Mouse (Mus musculus) liver, embryonic 13.5 days (tissue): Measurements from ENCODE around the gene Jph3. TPM values are rescaled to one million over a fixed set of nuclear protein-coding genes. Genes with fewer than 3 reads are reported as not detected.

Experiments used
- ATAC-seq: fragments of 200-750 bp; cut with Nextera tagmentation; 2 replicates; pipeline ENCODE4 v1.8.0; 2017; ENCODE audit warnings: low read depth, mild to moderate bottlenecking, moderate number of reproducible peaks, moderate library complexity
- DNase-seq: peaks from one replicate; pipeline ENCODE4 v3.0.0; 2022
- H3K27ac ChIP-seq: fragments of 300-500 bp; sonication (generic); 2 replicates; pipeline ENCODE4 v1.5.1; 2015; ENCODE audit warnings: moderate library complexity, mild to moderate bottlenecking, inconsistent platforms
- H3K27me3 ChIP-seq: fragments of 300-500 bp; sonication (generic); 2 replicates; pipeline ENCODE4 v1.6.1; 2015; ENCODE audit warnings: mild to moderate bottlenecking, inconsistent platforms
- H3K36me3 ChIP-seq: fragments of 300-500 bp; sonication (generic); 2 replicates; pipeline ENCODE4 v1.6.1; 2015; ENCODE audit warnings: mild to moderate bottlenecking, inconsistent platforms
- H3K4me1 ChIP-seq: fragments of 300-500 bp; sonication (generic); replicated peaks from 2 replicates; pipeline ENCODE4 v1.6.1; 2015; ENCODE audit warnings: inconsistent platforms
- H3K4me2 ChIP-seq: fragments of 300-500 bp; sonication (generic); 2 replicates; pipeline ENCODE4 v1.6.1; 2015; ENCODE audit warnings: inconsistent platforms, mild to moderate bottlenecking, moderate library complexity
- H3K4me3 ChIP-seq: fragments of 300-500 bp; sonication (generic); replicated peaks from 2 replicates; pipeline ENCODE4 v1.5.1; 2015; ENCODE audit warnings: mild to moderate bottlenecking, inconsistent platforms
- H3K9ac ChIP-seq: fragments of 300-500 bp; sonication (generic); 2 replicates; pipeline ENCODE4 v1.6.1; 2015; ENCODE audit warnings: mild to moderate bottlenecking, inconsistent platforms
- H3K9me3 ChIP-seq: fragments of 300-500 bp; sonication (generic); replicated peaks from 2 replicates; pipeline ENCODE4 v1.6.1; 2016; ENCODE audit warnings: inconsistent platforms
- WGBS: fragments of 180-500 bp; shearing (Covaris S2); methylation state at CpG from one replicate; pipeline ENCODE4 v1.1.7; 2015; ENCODE audit not compliant: insufficient replicate concordance; 5-methylcytosine and 5-hydroxymethylcytosine counted together
- polyA plus RNA-seq: library from polyadenylated mRNA; unstranded; fragments of >200 nt; fragmentation: Nextera tagmentation; extraction: Ambion mirVana; gene quantifications from 2 replicates; pipeline ENCODE4 v1.2.1, GENCODE M21; 2015

Gene Jph3
- polyA plus RNA-seq, 1 experiment from 2014 or later: 0.14 TPM

- no peak for ATAC-seq
- Histone ChIP-seq H3K4me3 (0 out of 2 replicates have a peak overlapping the region, but pooled peaks have one; percentile 37), H3K4me1 (no peaks in the 10 kb centered on the region), H3K9ac (no peak overlapping the region), H3K9me3 (no peaks in the 10 kb centered on the region), H3K27ac (no peak overlapping the region), H3K27me3 (peaks cover 69% of the 10 kb centered on the region), H3K36me3 (no peaks in the 10 kb centered on the region), H3K4me2 (peak overlapping the region; percentile 49)
- DNase-seq: no peak
- 2% methylated on average over 33 of the region's 37 CpGs for WGBS
These were observed 1.2 kb downstream of the Jph3 start for GRCm38 (mm10) chr8:121730646-121731045.

GRCm38 (mm10) chr8:121731060-121731459 lies 1.6 kb downstream of the Jph3 start:
- Histone ChIP-seq H3K36me3 (no peaks in the 10 kb centered on the region), H3K4me3 (no peak overlapping the region), H3K9me3 (no peaks in the 10 kb centered on the region), H3K27ac (no peak overlapping the region), H3K4me2 (no peak overlapping the region), H3K27me3 (peaks cover 69% of the 10 kb centered on the region), H3K9ac (no peak overlapping the region), H3K4me1 (no peaks in the 10 kb centered on the region)
- WGBS: 6% methylated on average over 11 of the region's 11 CpGs
- DNase-seq: no peak
- ATAC-seq: no peak

- H3K27me3 ChIP-seq: peaks cover 69% of the 10 kb centered on the region
- WGBS: 13% methylated on average over 26 of the region's 26 CpGs
- no peaks in the 10 kb centered on the region for H3K36me3 ChIP-seq
- no peak overlapping the region for H3K4me3 ChIP-seq
- DNase-seq (no peak), ATAC-seq (no peak)
- H3K27ac ChIP-seq: no peak overlapping the region
- no peak overlapping the region for H3K4me2 ChIP-seq
- no peak overlapping the region for H3K9ac ChIP-seq
- H3K4me1 ChIP-seq: no peaks in the 10 kb centered on the region
- no peaks in the 10 kb centered on the region for H3K9me3 ChIP-seq
These were observed 2.3 kb downstream of the Jph3 start for GRCm38 (mm10) chr8:121731471-121732333.

GRCm38 (mm10) chr8:121732334-121732665 lies 2.9 kb downstream of the Jph3 start:
- Histone ChIP-seq H3K27me3 (peaks cover 68% of the 10 kb centered on the region), H3K36me3 (no peaks in the 10 kb centered on the region), H3K4me2 (no peak overlapping the region), H3K4me3 (no peak overlapping the region), H3K9me3 (no peaks in the 10 kb centered on the region), H3K9ac (no peak overlapping the region), H3K4me1 (no peaks in the 10 kb centered on the region), H3K27ac (no peak overlapping the region)
- DNase-seq (no peak), ATAC-seq (no peak)
- 52% methylated on average over 4 of the region's 4 CpGs for WGBS

GRCm38 (mm10) chr8:121734262-121734661 lies 4.8 kb downstream of the Jph3 start:
- Histone ChIP-seq H3K36me3 (no peaks in the 10 kb centered on the region), H3K9me3 (no peaks in the 10 kb centered on the region), H3K4me1 (no peaks in the 10 kb centered on the region), H3K27me3 (peaks cover 48% of the 10 kb centered on the region), H3K4me3 (no peak overlapping the region), H3K4me2 (no peak overlapping the region), H3K27ac (no peak overlapping the region), H3K9ac (no peak overlapping the region)
- WGBS: 80% methylated on average over 16 of the region's 16 CpGs
- DNase-seq: no peak
- no peak for ATAC-seq

GRCm38 (mm10) chr8:121736236-121736635 lies 6.8 kb downstream of the Jph3 start:
- no peak overlapping the region for H3K9ac ChIP-seq
- no peaks in the 10 kb centered on the region for H3K9me3 ChIP-seq
- H3K4me2 ChIP-seq: no peak overlapping the region
- 14% methylated on average over 7 of the region's 7 CpGs for WGBS
- peaks cover 29% of the 10 kb centered on the region for H3K27me3 ChIP-seq
- DNase-seq: no peak
- no peaks in the 10 kb centered on the region for H3K4me1 ChIP-seq
- no peak for ATAC-seq
- no peak overlapping the region for H3K27ac ChIP-seq
- H3K4me3 ChIP-seq: no peak overlapping the region
- no peaks in the 10 kb centered on the region for H3K36me3 ChIP-seq

- no peak for DNase-seq
- H3K27me3 ChIP-seq: 0 out of 2 replicates have a peak, but pooled peaks cover 2% of the 10 kb centered on the region
- no peak for ATAC-seq
- 67% methylated on average over 10 of the region's 10 CpGs for WGBS
- H3K27ac ChIP-seq: no peak overlapping the region
- H3K36me3 ChIP-seq: no peaks in the 10 kb centered on the region
- no peak overlapping the region for H3K4me2 ChIP-seq
- no peak overlapping the region for H3K9ac ChIP-seq
- H3K4me3 ChIP-seq: no peak overlapping the region
- no peaks in the 10 kb centered on the region for H3K9me3 ChIP-seq
- no peaks in the 10 kb centered on the region for H3K4me1 ChIP-seq
These were observed 11.3 kb downstream of the Jph3 start for GRCm38 (mm10) chr8:121740721-121741120.

- 0 out of 2 replicates have a peak, but pooled peaks cover 8% of the 10 kb centered on the region for H3K9me3 ChIP-seq
- ATAC-seq (no peak), DNase-seq (no peak)
- H3K4me3 ChIP-seq: no peak overlapping the region
- H3K36me3 ChIP-seq: no peaks in the 10 kb centered on the region
- H3K27ac ChIP-seq: no peak overlapping the region
- peaks cover 25% of the 10 kb centered on the region for H3K27me3 ChIP-seq
- no peak overlapping the region for H3K4me2 ChIP-seq
- H3K4me1 ChIP-seq: no peaks in the 10 kb centered on the region
- H3K9ac ChIP-seq: no peak overlapping the region
- 52% methylated on average over 9 of the region's 9 CpGs for WGBS
These were observed 20.1 kb downstream of the Jph3 start for GRCm38 (mm10) chr8:121749501-121749900.

- H3K27ac ChIP-seq: no peak overlapping the region
- H3K27me3 ChIP-seq: peaks cover 27% of the 10 kb centered on the region
- no peaks in the 10 kb centered on the region for H3K36me3 ChIP-seq
- H3K4me3 ChIP-seq: no peak overlapping the region
- DNase-seq (no peak), ATAC-seq (no peak)
- no peak overlapping the region for H3K9ac ChIP-seq
- WGBS: 26% methylated on average over 3 of the region's 3 CpGs
- no peaks in the 10 kb centered on the region for H3K4me1 ChIP-seq
- 0 out of 2 replicates have a peak, but pooled peaks cover 8% of the 10 kb centered on the region for H3K9me3 ChIP-seq
- no peak overlapping the region for H3K4me2 ChIP-seq
These were observed 21.1 kb downstream of the Jph3 start for GRCm38 (mm10) chr8:121750512-121750911.

GRCm38 (mm10) chr8:121751407-121751806 lies 22.0 kb downstream of the Jph3 start:
- Histone ChIP-seq H3K4me1 (no peaks in the 10 kb centered on the region), H3K9me3 (0 out of 2 replicates have a peak, but pooled peaks cover 8% of the 10 kb centered on the region), H3K36me3 (no peaks in the 10 kb centered on the region), H3K27ac (no peak overlapping the region), H3K27me3 (peaks cover 29% of the 10 kb centered on the region), H3K9ac (no peak overlapping the region), H3K4me2 (no peak overlapping the region), H3K4me3 (no peak overlapping the region)
- WGBS: 15% methylated on average over 3 of the region's 3 CpGs
- DNase-seq: peak; percentile 56
- ATAC-seq: no peak

- H3K4me1 ChIP-seq: no peaks in the 10 kb centered on the region
- WGBS: 56% methylated on average over 12 of the region's 12 CpGs
- ATAC-seq (no peak), DNase-seq (no peak)
- no peaks in the 10 kb centered on the region for H3K36me3 ChIP-seq
- H3K4me3 ChIP-seq: no peak overlapping the region
- no peak overlapping the region for H3K9ac ChIP-seq
- H3K27ac ChIP-seq: no peak overlapping the region
- no peaks in the 10 kb centered on the region for H3K9me3 ChIP-seq
- no peak overlapping the region for H3K4me2 ChIP-seq
- H3K27me3 ChIP-seq: peaks cover 12% of the 10 kb centered on the region
These were observed 29.0 kb downstream of the Jph3 start for GRCm38 (mm10) chr8:121758470-121758869.

- Histone ChIP-seq H3K4me3 (no peak overlapping the region), H3K9ac (no peak overlapping the region), H3K4me2 (no peak overlapping the region), H3K27me3 (peaks cover 2% of the 10 kb centered on the region; the same call in 1 of the 2 replicates), H3K27ac (no peak overlapping the region), H3K36me3 (no peaks in the 10 kb centered on the region), H3K9me3 (no peaks in the 10 kb centered on the region), H3K4me1 (no peaks in the 10 kb centered on the region)
- WGBS: 67% methylated on average over 7 of the region's 7 CpGs
- ATAC-seq: no peak
- DNase-seq: no peak
These were observed 31.1 kb downstream of the Jph3 start for GRCm38 (mm10) chr8:121760484-121760883.
